35 mouse cellular contexts compared by ENCODE assay signal in genomic region chr1:65131671-65132070, GRCm38 (mm10). TPM values are rescaled to one million over a fixed set of nuclear protein-coding genes. Genes with fewer than 3 reads are reported as not detected.
"Had no signal": no experiment of that assay in that cellular context is flagged by ENCODE, and none has a peak within 500 bp of the region (broad histone marks: within the 10 kb centered on the region; RNA-seq: fewer than 3 reads in every experiment).

No protein-coding gene starts in this region.

- DNase-seq: cerebellum, adult 2 months; cerebellum, adult 8-10 months; cerebellum, adult 9-10 months; cerebellum, adult 9-11 months; cerebellum, postnatal 10 days; cerebellum, postnatal 14 days; cerebellum, postnatal 25 days; cerebellum, postnatal 36 days; embryo, embryonic 11 days; forebrain, postnatal 0 days; gastrocnemius, adult 2 months; gastrocnemius, postnatal 10 days; gastrocnemius, postnatal 14 days; gastrocnemius, postnatal 25 days; gastrocnemius, postnatal 36 days; heart, adult 11 months; heart, adult 18-20 months; heart, adult 2 months had no signal

- H3K27ac ChIP-seq: embryonic facial prominence, embryonic 10.5 days; embryonic facial prominence, embryonic 12.5 days; embryonic facial prominence, embryonic 13.5 days; embryonic facial prominence, embryonic 15.5 days; forebrain, embryonic 10.5 days; forebrain, embryonic 12.5 days; forebrain, embryonic 13.5 days; forebrain, embryonic 15.5 days; gastrocnemius, adult 2 months; heart, adult 2 months had no signal

- H3K36me3 ChIP-seq: embryonic facial prominence, embryonic 10.5 days; embryonic facial prominence, embryonic 12.5 days; embryonic facial prominence, embryonic 13.5 days; embryonic facial prominence, embryonic 15.5 days; forebrain, embryonic 10.5 days; forebrain, embryonic 12.5 days; forebrain, embryonic 15.5 days had no signal

- H3K27me3 ChIP-seq: embryonic facial prominence, embryonic 12.5 days; embryonic facial prominence, embryonic 13.5 days; embryonic facial prominence, embryonic 15.5 days; forebrain, embryonic 12.5 days; forebrain, embryonic 13.5 days; forebrain, embryonic 15.5 days had no signal

- H3K4me1 ChIP-seq: embryonic facial prominence, embryonic 10.5 days; embryonic facial prominence, embryonic 12.5 days; embryonic facial prominence, embryonic 13.5 days; embryonic facial prominence, embryonic 15.5 days; forebrain, embryonic 10.5 days; forebrain, embryonic 12.5 days; forebrain, embryonic 13.5 days; forebrain, embryonic 15.5 days had no signal

- H3K4me3 ChIP-seq: embryonic facial prominence, embryonic 10.5 days; embryonic facial prominence, embryonic 12.5 days; embryonic facial prominence, embryonic 13.5 days; embryonic facial prominence, embryonic 15.5 days; erythroblast, embryonic 14.5 days; forebrain, embryonic 10.5 days; forebrain, embryonic 12.5 days; forebrain, embryonic 13.5 days; forebrain, embryonic 15.5 days; gastrocnemius, adult 2 months; heart, adult 2 months had no signal

RNA-seq across cellular contexts. Expression of gene D630023F18Rik, which starts 8.7 kb away (rescaled TPM):
- polyA plus RNA-seq: erythroblast, embryonic 14.5 days; heart, adult 2 months had no signal

RNA-seq across cellular contexts. Expression of gene Gm28845, which starts 12.3 kb away (rescaled TPM):
- polyA plus RNA-seq: embryonic facial prominence, embryonic 10.5 days; embryonic facial prominence, embryonic 11.5 days; embryonic facial prominence, embryonic 12.5 days; embryonic facial prominence, embryonic 13.5 days; embryonic facial prominence, embryonic 14.5 days; embryonic facial prominence, embryonic 15.5 days; erythroblast, embryonic 14.5 days; forebrain, embryonic 10.5 days; forebrain, embryonic 11.5 days; forebrain, embryonic 12.5 days; forebrain, embryonic 13.5 days; forebrain, embryonic 14.5 days; forebrain, embryonic 15.5 days; forebrain, embryonic 16.5 days; forebrain, postnatal 0 days; gonadal fat pad, adult 2 months; heart, adult 2 months had no signal

RNA-seq across cellular contexts. Expression of gene Cryga, which starts 28.5 kb away (rescaled TPM):
- polyA plus RNA-seq: embryonic facial prominence, embryonic 10.5 days; embryonic facial prominence, embryonic 11.5 days; embryonic facial prominence, embryonic 13.5 days; embryonic facial prominence, embryonic 14.5 days; erythroblast, embryonic 14.5 days; forebrain, embryonic 10.5 days; forebrain, embryonic 11.5 days; forebrain, embryonic 13.5 days; forebrain, embryonic 15.5 days; forebrain, embryonic 16.5 days; gonadal fat pad, adult 2 months; heart, adult 2 months had no signal

RNA-seq across cellular contexts. Expression of gene Crygb, which starts 49.6 kb away (rescaled TPM):
- polyA plus RNA-seq: cerebellum, adult 2 months; cortical plate, adult 2 months; embryonic facial prominence, embryonic 10.5 days; embryonic facial prominence, embryonic 11.5 days; embryonic facial prominence, embryonic 14.5 days; erythroblast, embryonic 14.5 days; forebrain, embryonic 10.5 days; forebrain, embryonic 11.5 days; forebrain, embryonic 12.5 days; forebrain, embryonic 13.5 days; forebrain, embryonic 14.5 days; forebrain, embryonic 15.5 days; forebrain, embryonic 16.5 days; frontal cortex, adult 2 months; gonadal fat pad, adult 2 months; heart, adult 2 months had no signal

RNA-seq across cellular contexts. Expression of gene Idh1, which starts 54.6 kb away (rescaled TPM):
- polyA plus RNA-seq: erythroblast, embryonic 14.5 days had no signal
